Mouse (Mus musculus): ENCODE results near the gene Zdhhc1. TPM values are rescaled to one million over a fixed set of nuclear protein-coding genes. Genes with fewer than 3 reads are reported as not detected.

Zdhhc1 gene
- total RNA-seq (2023): 1 to 10 TPM; 7.5 to 7.6 TPM

DNA sequence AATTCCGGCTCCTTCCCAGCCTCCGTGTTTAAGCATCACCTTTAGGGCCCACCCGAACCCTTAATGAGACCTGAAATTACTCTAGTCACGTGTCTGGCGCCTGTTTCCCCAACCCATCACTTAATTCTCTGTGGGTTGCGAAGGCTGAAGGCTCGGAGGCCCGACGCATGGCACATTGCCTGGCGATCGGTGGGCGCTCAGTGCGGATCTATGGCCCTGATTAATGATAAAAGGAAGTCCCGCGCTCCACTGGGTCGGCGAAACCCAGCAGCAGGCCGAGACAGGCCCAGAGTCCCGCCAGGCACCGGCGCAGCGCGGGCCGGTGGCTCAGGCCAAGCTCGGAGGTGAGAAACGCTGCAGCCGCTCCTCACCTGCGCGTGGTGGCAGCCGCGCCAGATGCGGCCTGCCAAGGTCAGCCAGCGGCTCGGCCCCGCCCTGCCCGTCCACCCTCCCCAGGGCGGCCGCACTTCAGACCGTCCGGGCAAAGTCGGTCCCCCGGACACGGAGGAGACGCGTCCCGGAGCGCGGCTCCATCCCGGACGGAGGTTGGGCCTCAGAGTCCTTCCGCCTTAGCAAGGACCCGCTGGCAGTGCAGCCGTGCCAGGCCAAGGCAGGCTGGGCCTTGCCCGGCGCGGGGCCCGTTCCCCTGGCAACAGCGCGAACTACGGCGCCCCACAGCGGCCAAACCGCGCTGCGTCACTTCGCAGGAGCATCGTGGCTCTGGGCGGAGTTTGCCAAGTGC is at the start of gene Zdhhc1:
Gene Zdhhc1 (minus strand): TSS at position 464 of the 742 bp plus-strand sequence.

DNA sequence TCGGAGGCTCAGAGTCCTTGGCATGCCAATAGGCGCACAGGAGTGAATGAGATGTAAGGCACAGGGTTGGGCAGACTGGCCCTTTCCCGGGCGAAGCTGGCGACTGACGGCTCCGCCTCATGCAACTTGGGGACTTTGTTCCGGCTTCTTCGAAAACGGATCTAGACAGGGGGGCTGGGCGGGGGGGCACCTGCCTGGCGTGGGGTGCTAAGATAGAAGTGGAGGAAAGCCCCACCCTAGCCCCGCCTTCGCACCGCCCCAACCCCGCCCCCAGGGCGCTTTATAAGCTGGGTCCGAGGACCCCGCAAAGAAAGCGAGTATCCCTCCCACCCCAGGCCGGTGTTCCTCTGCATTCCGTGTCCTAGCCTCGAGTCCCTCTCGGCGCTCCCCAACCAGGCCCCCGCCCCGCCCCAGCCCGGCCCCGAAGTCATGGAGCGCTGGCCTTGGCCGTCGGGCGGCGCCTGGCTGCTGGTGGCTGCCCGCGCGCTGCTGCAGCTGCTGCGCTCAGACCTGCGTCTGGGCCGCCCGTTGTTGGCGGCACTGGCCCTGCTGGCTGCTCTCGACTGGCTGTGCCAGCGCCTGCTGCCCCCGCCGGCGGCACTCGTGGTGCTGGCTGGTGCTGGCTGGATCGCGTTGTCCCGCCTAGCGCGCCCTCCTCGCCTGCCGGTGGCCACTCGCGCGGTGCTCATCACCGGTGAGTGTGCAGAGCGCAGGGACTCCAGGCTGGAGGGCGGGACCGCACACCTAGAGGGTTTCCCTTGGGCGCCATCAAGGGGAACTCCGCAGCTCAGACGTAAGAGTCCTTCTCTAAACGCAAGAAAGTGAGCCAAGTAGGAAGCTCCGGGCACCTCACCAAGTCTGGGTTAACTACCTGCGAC is 22.0 kb upstream of the Zdhhc1 start, which contains the start of gene Hsd11b2:
Gene Hsd11b2 (plus strand): TSS at position 320 of the 878 bp plus-strand sequence.

DNA sequence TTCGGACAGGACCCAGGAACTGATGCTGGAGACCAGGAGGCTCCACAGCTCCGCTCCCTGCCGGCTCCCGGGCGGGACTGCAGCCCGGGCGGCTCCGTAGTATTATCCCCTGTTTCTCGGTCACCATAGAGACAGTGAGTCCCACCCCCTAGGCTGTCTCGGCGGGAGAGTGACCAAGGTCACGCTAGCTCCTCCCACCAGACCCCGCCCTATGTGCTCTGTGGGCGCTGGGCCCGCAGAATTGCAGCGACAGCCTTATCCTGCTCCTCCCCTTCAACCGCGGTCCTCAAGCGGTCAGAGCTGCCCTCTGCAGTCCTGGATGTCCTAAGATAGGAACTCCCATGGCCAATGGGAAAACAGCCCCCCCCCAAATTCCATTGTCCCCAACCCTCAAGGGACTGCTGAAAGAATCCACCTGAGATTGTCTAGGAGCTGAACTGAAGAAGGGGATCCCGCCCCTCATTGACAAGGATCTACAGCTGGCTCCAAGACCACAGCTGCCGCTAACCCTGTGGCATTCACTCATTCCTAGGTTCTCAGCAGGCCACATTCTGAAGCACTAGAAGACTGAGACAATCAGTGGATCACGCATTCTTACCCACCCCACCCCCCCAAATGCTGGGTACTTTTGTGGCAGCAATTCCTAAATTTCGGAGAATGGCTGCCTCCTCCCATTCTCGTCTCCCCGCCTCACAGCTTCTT is 25.2 kb downstream of the Zdhhc1 start, which contains the start of gene Tppp3:
Gene Tppp3 (minus strand): TSS at position 213 of the 702 bp plus-strand sequence.

Other genes with a start within 250 kb of the Zdhhc1 start
- under 1 TPM; 0.21 to 0.42 TPM for gene B3gnt9, start 241.7 kb downstream of the Zdhhc1 start, total RNA-seq (2023)
- 10 to 100 TPM; 24.2 to 28.7 TPM for gene Tradd, start 232.3 kb downstream of the Zdhhc1 start, total RNA-seq (2023)
- 1 to 10 TPM; 6.5 to 6.8 TPM for gene Fbxl8, start 232.3 kb downstream of the Zdhhc1 start, total RNA-seq (2023)
- gene Hsf4, start 227.1 kb downstream of the Zdhhc1 start, total RNA-seq (2023): 1 to 10 TPM in 1 of 2 experiments, under 1 TPM in 1; 0.43 to 1.1 TPM
- not detected for gene Nol3, start 220.8 kb downstream of the Zdhhc1 start, total RNA-seq (2023)
- gene 4931428F04Rik, start 207.0 kb downstream of the Zdhhc1 start, total RNA-seq (2023): 1 to 10 TPM; 1.5 to 3.4 TPM
- gene Exoc3l, start 200.8 kb downstream of the Zdhhc1 start, total RNA-seq (2023): 1 to 10 TPM in 1 of 2 experiments, not detected in 1; 1.6 TPM
- 10 to 100 TPM; 57.3 to 62.0 TPM for gene E2f4, start 199.2 kb downstream of the Zdhhc1 start, total RNA-seq (2023)
- gene Elmo3, start 191.3 kb downstream of the Zdhhc1 start, total RNA-seq (2023): 1 to 10 TPM in 1 of 2 experiments, under 1 TPM in 1; 0.64 to 1.4 TPM
- 1 to 10 TPM; 3.6 to 4.0 TPM for gene Lrrc29, start 170.6 kb downstream of the Zdhhc1 start, total RNA-seq (2023)
- 10 to 100 TPM; 37.7 to 41.4 TPM for gene Tmem208, start 170.5 kb downstream of the Zdhhc1 start, total RNA-seq (2023)
- gene Fhod1, start 148.9 kb downstream of the Zdhhc1 start, total RNA-seq (2023): 100 to 1,000 TPM in 1 of 2 experiments, 10 to 100 TPM in 1; 97.1 to 105 TPM
- gene Slc9a5, start 148.1 kb downstream of the Zdhhc1 start, total RNA-seq (2023): 1 to 10 TPM; 1.4 to 2.1 TPM
- gene Plekhg4, start 123.6 kb downstream of the Zdhhc1 start, total RNA-seq (2023): under 1 TPM; 0.49 to 0.50 TPM
- gene Kctd19, start 83.4 kb downstream of the Zdhhc1 start, total RNA-seq (2023): 1 to 10 TPM; 1.3 to 1.7 TPM
- not detected for gene Lrrc36, start 83.3 kb downstream of the Zdhhc1 start, total RNA-seq (2023)
- gene Tppp3, start 25.4 kb downstream of the Zdhhc1 start, total RNA-seq (2023): 100 to 1,000 TPM; 330 to 336 TPM
- not detected for gene Hsd11b2, start 21.9 kb upstream of the Zdhhc1 start, total RNA-seq (2023)
- gene Atp6v0d1, start 69.1 kb upstream of the Zdhhc1 start, total RNA-seq (2023): 100 to 1,000 TPM; 135 to 142 TPM
- gene Ripor1, start 108.4 kb upstream of the Zdhhc1 start, total RNA-seq (2023): 10 to 100 TPM; 19.8 to 19.9 TPM
- 10 to 100 TPM; 81.5 to 87.2 TPM for gene Ctcf, start 139.7 kb upstream of the Zdhhc1 start, total RNA-seq (2023)
- gene Agrp, start 140.5 kb upstream of the Zdhhc1 start, total RNA-seq (2023): not detected
- gene Carmil2, start 189.4 kb upstream of the Zdhhc1 start, total RNA-seq (2023): 1 to 10 TPM; 1.2 to 1.7 TPM
- gene Acd, start 204.2 kb upstream of the Zdhhc1 start, total RNA-seq (2023): 10 to 100 TPM; 27.7 to 32.9 TPM
- gene Pard6a, start 204.2 kb upstream of the Zdhhc1 start, total RNA-seq (2023): 1 to 10 TPM; 8.5 to 9.9 TPM
- not detected for gene 4933405L10Rik, start 210.8 kb upstream of the Zdhhc1 start, total RNA-seq (2023)
- gene Enkd1, start 211.3 kb upstream of the Zdhhc1 start, total RNA-seq (2023): 1 to 10 TPM in 1 of 2 experiments, under 1 TPM in 1; 0.73 to 1.9 TPM